Mouse (Mus musculus) macrophage (primary cell): ENCODE results near the gene Sema6d. TPM values are rescaled to one million over a fixed set of nuclear protein-coding genes. Genes with fewer than 3 reads are reported as not detected.

ENCODE experiments used
- H3K27ac ChIP-seq: fragments of 350-480 bp; formaldehyde crosslinking; 2 replicates; pipeline ENCODE4 v1.9.0; 2021
- H3K36me3 ChIP-seq: fragments of 350-480 bp; formaldehyde crosslinking; 2 replicates; pipeline ENCODE4 v1.9.0; 2021; ENCODE audit errors: inconsistent target
- H3K4me3 ChIP-seq: fragments of 350-480 bp; formaldehyde crosslinking; 2 replicates; pipeline ENCODE4 v1.9.0; 2021; ENCODE audit errors: inconsistent target
- H3K79me2 ChIP-seq: fragments of 350-480 bp; formaldehyde crosslinking; 2 replicates; pipeline ENCODE4 v1.9.0; 2021; ENCODE audit errors: inconsistent target
- WGBS: methylation state at CpG from one replicate; pipeline ENCODE4 v1.1.7; 2026; ENCODE audit warnings: inconsistent platforms; ENCODE audit not compliant: missing documents; 5-methylcytosine and 5-hydroxymethylcytosine counted together
- polyA plus RNA-seq: library from polyadenylated mRNA; stranded (reverse); fragments of 250-400 nt; gene quantifications from 3 replicates; pipeline ENCODE4 v1.2.4, GENCODE M21; 2018; ENCODE audit warnings: inconsistent platforms

The Sema6d gene
- polyA plus RNA-seq, 1 experiment from 2014 or later: 1.1 TPM

DNA sequence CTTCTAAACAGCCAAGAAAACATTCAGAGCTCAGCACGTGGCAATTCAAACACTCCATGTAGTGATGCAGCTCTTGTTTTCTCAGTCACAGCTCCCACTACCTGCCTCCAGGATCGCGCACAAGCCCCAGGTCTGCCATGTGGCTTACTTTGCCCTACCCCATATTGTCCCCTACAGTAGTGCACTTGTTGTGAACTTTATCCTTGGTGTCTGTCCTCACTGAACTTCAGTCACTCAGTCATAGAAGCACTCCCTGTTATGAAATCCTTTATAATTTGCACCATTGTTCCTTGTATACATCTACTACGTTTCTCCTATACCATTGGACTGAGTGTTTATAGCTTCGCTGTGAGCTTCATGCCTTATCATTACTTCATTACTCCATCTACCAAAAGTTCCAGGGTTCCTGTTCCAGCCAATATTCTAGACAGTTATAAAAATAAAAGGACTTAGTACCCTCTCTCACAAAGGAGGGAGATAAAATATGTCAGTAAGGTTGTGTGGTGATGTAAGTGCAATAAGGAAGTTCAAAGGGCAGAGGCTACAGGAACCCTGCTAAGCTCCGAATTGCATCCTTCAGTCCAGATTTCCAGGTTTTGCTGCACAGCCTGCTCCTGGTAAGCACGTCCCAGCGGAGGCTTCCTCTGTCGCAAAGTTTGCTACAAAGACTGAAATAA lies 512.1 kb downstream of the Sema6d start:
- Histone ChIP-seq H3K4me3 (no peak overlapping the region), H3K79me2 (no peaks in the 10 kb centered on the region), H3K36me3 (no peaks in the 10 kb centered on the region), H3K27ac (no peak overlapping the region)
- WGBS: 88% methylated on average over 9 of the region's 9 CpGs

DNA sequence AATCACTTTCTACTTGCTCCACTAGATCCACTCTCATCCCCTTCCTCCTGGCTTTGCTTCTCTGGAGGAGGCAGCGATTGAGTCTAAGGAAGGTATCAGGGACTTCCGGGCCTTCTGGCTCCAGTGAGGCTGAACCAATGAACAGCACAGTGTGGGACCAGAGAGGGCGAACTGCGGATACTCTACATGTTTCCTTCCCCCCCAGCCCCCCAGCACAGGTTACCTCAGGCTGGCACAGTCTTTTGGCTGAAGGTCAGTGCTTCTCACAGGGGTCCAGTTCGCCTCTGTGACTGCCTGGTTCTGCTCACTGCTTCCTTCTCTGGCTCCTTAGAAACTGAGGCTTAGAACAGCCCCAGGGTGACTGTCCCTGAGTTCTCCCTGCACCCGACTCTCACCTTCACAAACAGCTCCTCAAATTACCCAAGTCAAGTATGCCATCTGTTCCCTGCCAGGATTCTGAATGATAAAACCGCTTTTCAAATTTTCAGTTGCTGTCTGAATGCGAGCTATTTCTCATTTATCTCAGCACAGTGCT lies 512.7 kb downstream of the Sema6d start:
- Histone ChIP-seq H3K36me3 (no peaks in the 10 kb centered on the region), H3K4me3 (no peak overlapping the region), H3K79me2 (no peaks in the 10 kb centered on the region), H3K27ac (no peak overlapping the region)
- 86% methylated on average over 8 of the region's 8 CpGs for WGBS

- Histone ChIP-seq H3K4me3 (no peak overlapping the region), H3K79me2 (no peaks in the 10 kb centered on the region), H3K36me3 (no peaks in the 10 kb centered on the region), H3K27ac (no peak overlapping the region)
- WGBS: 94% methylated on average over 1 of the region's 1 CpGs
Measured at GRCm38 (mm10) chr2:124605341-124605740, 515.6 kb downstream of the Sema6d start.

GRCm38 (mm10) chr2:124607986-124608385 lies 518.2 kb downstream of the Sema6d start:
- H3K36me3 ChIP-seq: no peaks in the 10 kb centered on the region
- no peak overlapping the region for H3K27ac ChIP-seq
- 88% methylated on average over 5 of the region's 5 CpGs for WGBS
- no peaks in the 10 kb centered on the region for H3K79me2 ChIP-seq
- no peak overlapping the region for H3K4me3 ChIP-seq

DNA sequence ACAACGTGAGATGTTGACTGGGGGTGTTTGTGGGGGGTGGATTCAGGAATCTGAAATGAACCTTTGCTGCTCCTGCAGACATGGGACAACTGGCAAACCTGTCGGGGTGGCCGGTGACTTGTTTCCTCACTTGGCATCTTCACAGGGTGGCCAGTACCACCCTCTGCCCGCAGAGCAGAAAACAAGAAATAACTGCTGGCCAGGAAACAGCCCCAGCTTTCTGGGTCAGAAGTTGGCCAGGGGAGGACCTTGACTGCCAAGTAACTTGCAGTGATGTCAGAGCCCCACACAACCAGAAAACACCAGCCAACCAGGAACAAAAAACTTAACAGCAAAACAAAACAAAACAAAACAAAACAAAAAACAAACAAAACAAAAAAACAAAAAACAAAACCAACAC lies 518.8 kb downstream of the Sema6d start:
- H3K27ac ChIP-seq: no peak overlapping the region
- H3K4me3 ChIP-seq: no peak overlapping the region
- no peaks in the 10 kb centered on the region for H3K79me2 ChIP-seq
- no peaks in the 10 kb centered on the region for H3K36me3 ChIP-seq
- 70% methylated on average over 4 of the region's 4 CpGs for WGBS

DNA sequence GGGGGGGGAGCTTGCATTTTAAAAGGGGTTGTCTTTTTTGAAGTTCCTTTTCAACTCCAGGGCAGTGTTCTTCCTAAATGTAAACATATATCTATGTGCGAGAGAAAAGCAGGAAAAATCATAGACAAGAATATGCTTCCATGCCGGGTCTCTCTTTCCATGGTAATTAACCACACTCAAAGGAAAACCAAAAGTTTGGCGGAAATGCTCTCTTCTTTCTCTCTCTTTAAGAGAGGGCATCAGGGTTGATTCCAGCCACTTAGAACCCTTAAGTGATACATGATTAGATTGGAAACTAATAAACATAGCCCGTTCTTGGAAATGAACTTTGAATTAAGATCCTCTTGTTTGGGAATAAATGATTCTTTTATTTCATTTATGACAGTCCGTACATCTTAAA lies 519.2 kb downstream of the Sema6d start:
- no peak overlapping the region for H3K27ac ChIP-seq

GRCm38 (mm10) chr2:124609711-124610585 lies 520.2 kb downstream of the Sema6d start:
- WGBS: 1% methylated on average over 78 of the region's 80 CpGs
- Histone ChIP-seq H3K79me2 (no peaks in the 10 kb centered on the region), H3K4me3 (peak overlapping the region; percentile 25; the same call in 1 of the 2 replicates), H3K36me3 (no peaks in the 10 kb centered on the region), H3K27ac (no peak overlapping the region)

More for the DNA sequence above, 519.2 kb downstream of the Sema6d start:
- WGBS: 67% methylated on average over 5 of the region's 5 CpGs
- no peaks in the 10 kb centered on the region for H3K36me3 ChIP-seq
- H3K79me2 ChIP-seq: no peaks in the 10 kb centered on the region
- no peak overlapping the region for H3K4me3 ChIP-seq

DNA sequence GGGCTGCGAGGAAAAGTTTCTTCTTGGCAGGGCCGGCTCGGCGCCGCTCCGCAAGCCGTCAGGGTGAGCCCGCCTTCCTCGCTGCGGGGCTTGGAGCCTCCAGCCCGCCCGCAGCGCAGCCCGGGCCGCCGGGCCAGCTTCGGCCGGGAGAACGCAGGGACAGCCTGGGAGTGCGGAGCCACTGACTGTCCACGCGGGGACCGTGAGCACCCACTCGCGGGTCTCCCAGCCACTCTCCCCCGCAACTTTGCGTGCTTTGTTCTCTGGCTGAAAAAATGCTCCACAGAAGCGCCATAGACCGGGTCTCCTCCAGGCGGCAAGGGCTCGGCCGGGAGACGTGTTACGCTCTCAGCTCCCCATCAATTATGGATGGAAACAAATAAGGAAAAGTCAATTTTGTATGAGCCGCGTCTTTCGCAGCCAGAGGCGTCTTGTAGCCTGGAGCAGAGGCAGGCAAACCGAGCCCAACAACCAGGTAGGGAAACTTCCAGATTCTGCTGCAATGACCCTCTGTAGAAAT lies 520.9 kb downstream of the Sema6d start:
- Histone ChIP-seq H3K36me3 (no peaks in the 10 kb centered on the region), H3K4me3 (peak overlapping the region; percentile 25; the same call in 1 of the 2 replicates), H3K79me2 (no peaks in the 10 kb centered on the region), H3K27ac (no peak overlapping the region)
- whole genome bisulfite sequencing: 3% methylated on average over 35 of the region's 39 CpGs

DNA sequence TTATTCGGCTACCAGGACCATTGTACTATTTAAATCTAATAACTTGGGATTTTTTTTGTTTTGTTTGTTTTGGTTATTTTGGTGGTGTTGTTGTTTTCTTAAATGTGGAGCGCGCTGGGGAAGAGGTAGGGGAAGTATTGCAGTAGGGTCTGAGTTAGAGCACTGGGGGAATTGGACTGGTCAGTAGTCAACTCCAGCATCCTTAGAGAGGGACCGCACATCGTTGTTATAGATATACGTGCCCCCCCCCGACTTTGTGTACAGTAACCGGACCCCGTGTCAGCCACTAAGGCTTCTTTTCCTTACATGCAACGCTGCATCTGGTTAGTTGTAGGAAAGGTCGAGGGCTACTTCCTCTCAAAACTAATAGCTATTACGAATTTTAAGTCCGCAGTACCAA lies 521.5 kb downstream of the Sema6d start:
- Histone ChIP-seq H3K79me2 (no peaks in the 10 kb centered on the region), H3K36me3 (no peaks in the 10 kb centered on the region), H3K4me3 (no peak overlapping the region), H3K27ac (no peak overlapping the region)
- WGBS: 25% methylated on average over 13 of the region's 13 CpGs

GRCm38 (mm10) chr2:124612276-124612675 lies 522.5 kb downstream of the Sema6d start:
- Histone ChIP-seq H3K4me3 (no peak overlapping the region), H3K79me2 (no peaks in the 10 kb centered on the region), H3K36me3 (no peaks in the 10 kb centered on the region), H3K27ac (no peak overlapping the region)
- WGBS: 62% methylated on average over 6 of the region's 6 CpGs

DNA sequence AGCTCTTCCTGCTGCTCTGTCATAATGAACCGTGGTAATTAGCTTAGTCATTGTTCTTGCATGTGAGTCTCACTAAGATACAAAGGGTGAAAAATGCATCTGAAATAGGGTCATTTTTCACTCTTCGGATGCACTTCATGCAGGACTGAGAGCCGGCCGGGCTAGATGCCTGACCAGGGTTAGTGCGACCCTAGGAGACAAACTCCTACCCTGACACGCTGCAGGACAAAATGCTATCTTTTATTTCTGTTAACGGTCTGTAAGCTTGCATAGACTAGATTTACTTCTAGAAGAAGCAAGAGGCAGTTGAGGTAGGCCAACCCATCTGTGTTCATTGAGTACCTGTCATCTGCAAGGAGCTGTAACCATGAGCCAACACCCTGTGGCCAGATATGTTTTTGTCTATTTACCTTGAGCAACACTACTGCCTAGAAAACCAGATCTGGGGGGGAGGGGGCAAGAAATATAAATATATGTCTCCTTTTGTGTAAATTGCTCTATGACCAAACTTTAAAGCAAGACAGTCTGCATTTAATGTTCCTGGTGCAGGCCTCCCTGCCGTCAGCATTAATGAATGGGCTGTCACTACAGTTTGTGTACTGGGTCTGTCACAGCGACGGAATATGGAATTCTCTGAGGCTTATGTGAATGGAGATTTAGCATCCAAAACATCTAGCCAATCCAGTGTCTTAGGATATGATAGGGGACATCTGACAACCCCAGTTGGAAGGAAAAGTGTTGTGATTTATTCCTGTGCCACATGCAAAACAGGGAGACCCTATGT lies 523.1 kb downstream of the Sema6d start:
- WGBS: 89% methylated on average over 10 of the region's 10 CpGs
- Histone ChIP-seq H3K4me3 (no peak overlapping the region), H3K27ac (no peak overlapping the region), H3K79me2 (no peaks in the 10 kb centered on the region), H3K36me3 (no peaks in the 10 kb centered on the region)

DNA sequence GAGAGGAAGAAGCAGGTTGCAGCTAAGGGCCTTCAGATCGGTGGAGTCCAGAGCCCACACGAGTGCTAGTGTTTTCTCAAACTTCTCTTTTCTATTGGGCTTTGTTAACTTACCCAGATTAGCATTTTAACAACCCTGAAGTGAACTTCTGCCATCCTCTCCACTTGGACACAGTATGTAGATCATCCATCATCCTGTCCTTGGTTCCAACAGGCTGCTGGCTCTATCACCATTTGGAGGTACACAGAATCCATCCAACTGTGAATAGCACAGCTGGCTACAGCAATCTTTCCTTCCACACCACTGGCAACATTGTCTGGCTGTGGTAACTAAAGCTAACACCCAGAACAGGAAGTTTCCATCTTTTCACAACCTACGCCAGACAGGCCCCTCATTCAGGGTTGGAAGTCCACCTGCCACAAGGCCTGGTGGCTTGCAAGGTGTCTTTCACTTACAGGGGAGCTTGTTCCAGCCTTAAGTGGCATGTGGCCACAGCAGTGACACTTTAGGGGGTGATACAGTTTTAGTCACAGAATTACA lies 524.0 kb downstream of the Sema6d start:
- Histone ChIP-seq H3K4me3 (no peak overlapping the region), H3K79me2 (no peaks in the 10 kb centered on the region), H3K36me3 (no peaks in the 10 kb centered on the region), H3K27ac (no peak overlapping the region)
- whole genome bisulfite sequencing: 38% methylated on average over 3 of the region's 3 CpGs

DNA sequence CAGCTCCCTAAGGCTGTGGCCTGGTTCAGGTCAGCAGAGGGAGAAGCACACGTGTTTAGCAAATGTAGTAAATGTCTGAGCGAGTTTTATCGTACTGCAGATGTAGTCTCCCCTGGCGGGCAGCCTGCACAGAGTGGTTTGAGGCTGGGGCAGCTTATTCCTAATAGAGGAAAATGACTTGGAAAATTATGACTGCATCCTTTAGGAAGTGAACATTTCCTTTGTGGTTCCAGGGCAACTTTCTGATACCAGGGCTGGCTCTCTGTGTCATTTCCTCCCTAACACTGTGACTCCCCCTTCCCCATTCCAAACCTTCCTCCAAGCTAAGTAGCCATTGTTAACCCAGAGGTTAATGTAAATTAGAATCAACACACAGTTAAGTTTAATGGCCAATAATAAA lies 527.0 kb downstream of the Sema6d start:
- Histone ChIP-seq H3K36me3 (no peaks in the 10 kb centered on the region), H3K79me2 (no peaks in the 10 kb centered on the region), H3K4me3 (no peak overlapping the region), H3K27ac (no peak overlapping the region)
- 43% methylated on average over 4 of the region's 4 CpGs for WGBS

- Histone ChIP-seq H3K79me2 (no peaks in the 10 kb centered on the region), H3K36me3 (no peaks in the 10 kb centered on the region), H3K27ac (no peak overlapping the region), H3K4me3 (no peak overlapping the region)
- WGBS: 84% methylated on average over 9 of the region's 9 CpGs
Measured at GRCm38 (mm10) chr2:124617440-124617839, 527.7 kb downstream of the Sema6d start.
